In the genomic region with DNA sequence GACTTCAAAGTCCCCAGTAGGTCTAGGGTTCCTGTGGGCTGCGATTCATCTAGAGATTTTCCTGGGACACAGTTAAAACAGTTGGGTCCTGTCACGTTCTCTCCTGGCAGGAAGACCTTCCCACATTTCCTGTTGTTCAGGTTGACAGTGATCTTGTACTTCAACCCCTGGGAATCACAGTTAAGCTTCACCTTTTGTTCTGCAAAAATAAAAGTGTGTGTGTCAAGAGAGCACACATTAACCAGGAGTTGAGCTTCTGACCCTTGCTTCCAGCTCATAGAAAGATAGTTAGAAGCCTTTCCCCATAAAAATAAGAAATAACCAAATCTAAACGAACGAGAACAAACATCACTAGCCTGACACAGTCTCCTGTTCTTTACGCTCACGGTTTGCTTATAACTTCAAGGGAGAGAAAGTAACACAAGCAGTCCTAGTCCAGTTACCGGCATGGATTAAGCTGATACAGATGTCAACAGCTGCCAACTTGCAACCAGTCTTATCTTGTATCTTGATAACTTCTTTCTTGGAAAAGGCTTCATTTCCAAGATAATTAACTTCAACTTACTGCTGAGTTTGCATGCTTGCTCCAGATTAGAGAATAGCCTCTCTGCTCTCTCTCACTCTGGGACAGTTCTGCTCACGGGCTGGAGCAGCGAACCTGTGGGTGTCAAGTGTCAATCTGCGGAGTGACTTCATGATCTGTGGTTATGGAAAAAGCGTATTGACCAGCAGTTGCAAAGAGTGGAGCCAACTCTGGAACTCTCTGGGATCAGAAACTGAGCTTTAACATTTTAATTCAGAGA, we compare ENCODE assay signal across 23 mouse cellular contexts. TPM values are rescaled to one million over a fixed set of nuclear protein-coding genes. Genes with fewer than 3 reads are reported as not detected.
DNase-seq lines count a peak whose midpoint lies in the region; ATAC-seq and TF ChIP-seq lines count a peak whose summit lies in the region.
"Had no signal": no experiment of that assay in that cellular context is flagged by ENCODE, and none has a peak within 500 bp of the region (broad histone marks: within the 10 kb centered on the region; RNA-seq: fewer than 3 reads in every experiment).

No protein-coding gene starts in this region.

- TF ChIP-seq POLR2A in small intestine, adult 2 months (IDR thresholded peaks at IDR 0.05; ENCODE audit: low read depth, low read length) = no peak

- peak; percentile 61 for DNase-seq in heart, adult 11 months
- no peak for DNase-seq in heart, postnatal 10 days
- peak; percentile 70 for DNase-seq in kidney, adult 9 months
- DNase-seq in intestine, embryonic 14.5 days (ENCODE audit: low spot score) = no peak
- DNase-seq in hindbrain, embryonic 10.5 days (ENCODE audit: low spot score) = no peak
- DNase-seq: adrenal gland, adult 8-10 months; adrenal gland, postnatal 36 days; B cell, adult 2 months; cerebellum, adult 8-10 months; cerebellum, postnatal 14 days; embryo, embryonic 11 days; gastrocnemius, postnatal 36 days; heart, adult 18-20 months; heart, postnatal 14 days had no signal

- H3K9ac ChIP-seq in kidney, embryonic 14.5 days (ENCODE audit: low read depth, low read length) = no peak overlapping the region
- H3K9ac ChIP-seq in intestine, embryonic 14.5 days (ENCODE audit: low read length) = no peak overlapping the region
- H3K9ac ChIP-seq: embryonic facial prominence, embryonic 15.5 days; forebrain, embryonic 15.5 days had no signal

- no peaks in the 10 kb centered on the region; the same call in 1 of the 2 replicates for H3K27me3 ChIP-seq in kidney, embryonic 14.5 days (ENCODE audit: control insufficient read depth, insufficient read depth, low read length)
- H3K27me3 ChIP-seq in intestine, embryonic 14.5 days (replicated peaks; ENCODE audit: control insufficient read depth, insufficient read depth, low read length) = no peaks in the 10 kb centered on the region
- no peaks in the 10 kb centered on the region for H3K27me3 ChIP-seq in small intestine, adult 2 months (ENCODE audit: control insufficient read depth, insufficient read depth, low read length)
- H3K27me3 ChIP-seq in hindbrain, embryonic 10.5 days (ENCODE audit: insufficient read depth, poor library complexity, severe bottlenecking) = peaks cover 1% of the 10 kb centered on the region
- H3K27me3 ChIP-seq: embryonic facial prominence, embryonic 15.5 days; forebrain, embryonic 15.5 days had no signal

- intact Hi-C loops in heart, postnatal 10 days (cut with DNase I) = no loop called here

- WGBS in kidney, embryonic 14.5 days = 43% methylated on average over 11 of the region's 11 CpGs
- 37% methylated on average over 11 of the region's 11 CpGs for WGBS in intestine, embryonic 14.5 days
- 16% methylated on average over 11 of the region's 11 CpGs for WGBS in small intestine, adult 2 months
- 75% methylated on average over 11 of the region's 11 CpGs for WGBS in hindbrain, embryonic 10.5 days

- TF ChIP-seq CTCF in small intestine, adult 2 months (IDR thresholded peaks at IDR 0.05; ENCODE audit: extremely low read depth, insufficient read length, insufficient replicate concordance, low read depth, low read length) = no peak

- H3K4me2 ChIP-seq in kidney, embryonic 14.5 days (replicated peaks; ENCODE audit: low read depth, low read length) = no peak overlapping the region
- H3K4me2 ChIP-seq in intestine, embryonic 14.5 days (ENCODE audit: low read length) = peak overlapping the region; percentile 13; the same call in 1 of the 2 replicates
- H3K4me2 ChIP-seq: embryonic facial prominence, embryonic 15.5 days; forebrain, embryonic 15.5 days had no signal

- H3K36me3 ChIP-seq in kidney, embryonic 14.5 days (ENCODE audit: control insufficient read depth, insufficient read depth, low read length) = no peaks in the 10 kb centered on the region
- H3K36me3 ChIP-seq in intestine, embryonic 14.5 days (ENCODE audit: control insufficient read depth, insufficient read depth, low read length) = no peaks in the 10 kb centered on the region
- H3K36me3 ChIP-seq in small intestine, adult 2 months (ENCODE audit: control insufficient read depth, insufficient read depth, low read length) = no peaks in the 10 kb centered on the region
- H3K36me3 ChIP-seq in hindbrain, embryonic 10.5 days = no peaks in the 10 kb centered on the region
- H3K36me3 ChIP-seq: embryonic facial prominence, embryonic 15.5 days; forebrain, embryonic 10.5 days; forebrain, embryonic 15.5 days; G1E; heart, embryonic 10.5 days had no signal

- no peak for ATAC-seq in kidney, embryonic 14.5 days (ENCODE audit: low FRiP score, low TSS enrichment)
- no peak for ATAC-seq in intestine, embryonic 14.5 days (replicated peaks; ENCODE audit: low FRiP score, low TSS enrichment, low read depth)
- ATAC-seq: CD4-positive, CD25-positive, alpha-beta regulatory T cell, adult 4 months; forebrain, embryonic 15.5 days had no signal

- H3K4me1 ChIP-seq in kidney, embryonic 14.5 days (ENCODE audit: control insufficient read depth, insufficient read depth, low read length) = no peaks in the 10 kb centered on the region
- H3K4me1 ChIP-seq in intestine, embryonic 14.5 days (replicated peaks; ENCODE audit: control insufficient read depth, insufficient read depth, low read length) = peaks cover 4% of the 10 kb centered on the region; the same call in 1 of the 2 replicates
- peaks cover 8% of the 10 kb centered on the region; the same call in 1 of the 2 replicates for H3K4me1 ChIP-seq in small intestine, adult 2 months (ENCODE audit: control insufficient read depth, insufficient read depth, insufficient read length, low read length)
- H3K4me1 ChIP-seq in hindbrain, embryonic 10.5 days (replicated peaks) = no peaks in the 10 kb centered on the region
- H3K4me1 ChIP-seq: embryonic facial prominence, embryonic 15.5 days; forebrain, embryonic 10.5 days; forebrain, embryonic 15.5 days had no signal

- H3K9me3 ChIP-seq in kidney, embryonic 14.5 days (ENCODE audit: control insufficient read depth, low read length) = no peaks in the 10 kb centered on the region
- H3K9me3 ChIP-seq in intestine, embryonic 14.5 days (ENCODE audit: control insufficient read depth, low read length) = no peaks in the 10 kb centered on the region
- H3K9me3 ChIP-seq in hindbrain, embryonic 10.5 days = no peaks in the 10 kb centered on the region
- H3K9me3 ChIP-seq: embryonic facial prominence, embryonic 15.5 days; forebrain, embryonic 10.5 days; forebrain, embryonic 15.5 days; heart, embryonic 10.5 days had no signal

- no peak overlapping the region for H3K4me3 ChIP-seq in kidney, embryonic 14.5 days (ENCODE audit: low read length)
- no peak overlapping the region for H3K4me3 ChIP-seq in intestine, embryonic 14.5 days (ENCODE audit: low read depth, low read length)
- no peak overlapping the region for H3K4me3 ChIP-seq in small intestine, adult 2 months (ENCODE audit: low read depth, low read length)
- H3K4me3 ChIP-seq in hindbrain, embryonic 10.5 days = no peak overlapping the region
- H3K4me3 ChIP-seq: embryonic facial prominence, embryonic 15.5 days; erythroblast, embryonic 14.5 days; forebrain, embryonic 10.5 days; forebrain, embryonic 15.5 days; heart, embryonic 10.5 days had no signal

- no peak overlapping the region for H3K27ac ChIP-seq in kidney, embryonic 14.5 days (ENCODE audit: low read depth, low read length)
- H3K27ac ChIP-seq in intestine, embryonic 14.5 days (ENCODE audit: low read depth) = 0 out of 2 replicates have a peak overlapping the region, but pooled peaks have one; percentile 40
- H3K27ac ChIP-seq in small intestine, adult 2 months (ENCODE audit: insufficient read depth, low read depth, low read length) = peak overlapping the region; percentile 97
- no peak overlapping the region for H3K27ac ChIP-seq in hindbrain, embryonic 10.5 days
- H3K27ac ChIP-seq: embryonic facial prominence, embryonic 15.5 days; forebrain, embryonic 10.5 days; forebrain, embryonic 15.5 days; heart, embryonic 10.5 days had no signal

RNA-seq across cellular contexts. Expression of a gene that starts 7.3 kb away (rescaled TPM):
- total RNA-seq in heart, postnatal 10 days (2021) = 10 to 100 TPM; 28.7 to 29.0 TPM
- polyA plus RNA-seq in kidney, embryonic 14.5 days (2014; fragmentation: Nextera tagmentation; extraction: Ambion mirVana) = 17.6 and 29.7 TPM in 2 replicates
- 103 and 110 TPM in 2 replicates for polyA plus RNA-seq in intestine, embryonic 14.5 days (2014; fragmentation: Nextera tagmentation; extraction: Ambion mirVana)
- polyA plus RNA-seq in small intestine, adult 2 months (2012; rRNA removed) = 38.1 and 176 TPM in 2 replicates
- polyA plus RNA-seq in hindbrain, embryonic 10.5 days (2016; fragmentation: Nextera tagmentation; extraction: Ambion mirVana) = 59.2 and 64.2 TPM in 2 replicates
- polyA plus RNA-seq: G1E had no signal

Comparison
In these comparisons a context has a peak if more than half of its experiments do, and no peak if none do; other contexts are left out.
1. DNase-seq: peak in heart, adult 11 months (single experiment) and kidney, adult 9 months (single experiment); none in heart, postnatal 10 days (0 of 2), intestine, embryonic 14.5 days (single experiment) and hindbrain, embryonic 10.5 days (single experiment).
2. H3K27ac ChIP-seq: peak in intestine, embryonic 14.5 days (single experiment) and small intestine, adult 2 months (single experiment); none in kidney, embryonic 14.5 days (single experiment) and hindbrain, embryonic 10.5 days (single experiment).